Mouse (Mus musculus) 3134 (cell line): ENCODE data around the gene Zbtb42.
A peak's percentile ranks its signal among the peaks of the same experiment; 100 is the strongest.

Source experiments
- DNase-seq: peaks from one replicate; pipeline ENCODE4 v3.0.0-alpha.2; 2011; ENCODE audit warnings: low spot score; ENCODE audit not compliant: insufficient read length; ENCODE audit errors: extremely low read depth

Zbtb42 gene

GRCm38 (mm10) chr12:112679027-112679996 is 684 bp downstream of the Zbtb42 start:
- DNase-seq = no peak

GRCm38 (mm10) chr12:112683351-112683750 is 4.7 kb downstream of the Zbtb42 start:
- peak; percentile 74 for DNase-seq

DNA sequence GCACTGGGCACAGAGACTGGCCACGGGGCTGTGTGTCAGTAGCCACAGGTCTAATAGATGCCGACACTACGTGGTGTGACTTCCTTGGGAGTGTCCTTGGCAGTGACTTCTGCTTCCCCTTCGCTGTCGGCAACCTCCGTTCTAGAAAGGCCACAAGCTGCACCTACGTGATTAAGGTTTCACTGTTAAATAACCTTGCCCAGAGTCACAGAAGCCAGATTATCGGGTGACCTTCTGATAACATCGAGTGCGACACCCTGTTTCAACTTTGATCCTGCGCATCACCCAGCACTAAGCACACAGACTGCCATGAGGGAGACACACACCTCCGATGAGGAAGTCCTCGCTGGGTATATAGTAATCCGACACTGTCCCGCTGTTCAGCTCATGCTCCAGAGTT is 9.8 kb downstream of the Zbtb42 start:
- DNase-seq = no peak

DNA sequence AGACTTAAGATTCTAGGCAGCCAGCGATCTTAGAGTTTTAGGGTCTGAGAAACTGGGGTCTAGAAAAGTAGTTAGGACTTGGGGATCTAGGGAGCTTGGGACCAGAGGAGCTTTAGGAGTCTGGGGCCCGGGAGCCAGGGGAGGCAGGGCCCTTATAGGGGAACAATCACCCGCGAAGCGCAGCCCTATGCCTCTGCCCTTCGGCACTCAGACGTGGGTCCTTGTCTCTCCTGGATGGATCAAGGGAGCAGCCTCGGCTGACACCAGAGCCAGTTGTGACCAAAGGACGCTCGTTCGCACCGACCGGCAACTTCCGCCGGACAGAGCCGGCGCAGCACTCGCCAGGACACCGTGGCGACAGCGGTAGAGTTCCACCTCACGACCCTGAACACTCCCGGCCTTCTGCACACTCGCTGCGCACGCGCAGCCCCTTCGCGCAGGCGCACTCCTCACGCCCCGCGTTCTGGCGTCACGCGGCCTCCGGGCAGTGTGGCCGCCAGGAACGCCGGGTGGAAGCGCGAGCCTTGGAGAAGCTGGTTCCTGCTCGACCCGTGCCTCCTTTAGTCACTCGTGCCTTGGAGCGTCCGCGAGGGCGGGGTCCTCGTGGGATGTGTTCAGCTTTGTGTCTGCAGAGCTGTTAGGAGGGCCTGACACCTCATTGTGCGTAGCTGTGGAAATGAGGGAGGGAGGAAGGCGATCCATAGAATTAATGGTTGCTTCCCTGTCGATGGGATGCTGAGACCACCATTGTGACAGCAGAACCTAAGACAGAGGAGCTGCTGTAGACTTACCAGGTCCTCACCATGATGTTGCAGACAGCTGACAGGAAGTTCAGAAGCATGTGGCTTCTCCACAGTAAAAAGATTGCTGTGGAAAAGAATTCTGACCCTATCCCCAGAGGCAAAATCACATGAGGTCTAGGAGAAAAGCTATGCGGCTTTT is 14.8 kb downstream of the Zbtb42 start:
- DNase-seq = peak; percentile 96

DNA sequence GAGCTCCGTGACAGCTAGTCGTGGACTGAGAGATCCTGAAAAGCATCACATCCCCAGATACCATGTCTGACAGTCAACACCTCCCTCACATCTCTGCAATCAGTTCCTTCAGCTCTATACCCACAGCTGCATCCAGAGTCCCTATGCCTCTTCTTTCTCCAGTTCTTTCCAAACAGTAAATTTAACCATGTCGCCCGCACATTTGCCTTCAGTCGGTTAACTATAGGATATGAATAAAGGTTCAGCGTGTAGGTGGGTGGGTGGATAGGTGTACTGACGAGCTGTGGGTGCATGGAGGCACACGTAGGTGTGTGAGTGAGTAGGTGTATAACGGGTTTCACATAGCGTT is 15.5 kb downstream of the Zbtb42 start:
- DNase-seq = no peak

- DNase-seq = peak; percentile 39
These were observed 18.3 kb downstream of the Zbtb42 start for GRCm38 (mm10) chr12:112696806-112697425.

DNA sequence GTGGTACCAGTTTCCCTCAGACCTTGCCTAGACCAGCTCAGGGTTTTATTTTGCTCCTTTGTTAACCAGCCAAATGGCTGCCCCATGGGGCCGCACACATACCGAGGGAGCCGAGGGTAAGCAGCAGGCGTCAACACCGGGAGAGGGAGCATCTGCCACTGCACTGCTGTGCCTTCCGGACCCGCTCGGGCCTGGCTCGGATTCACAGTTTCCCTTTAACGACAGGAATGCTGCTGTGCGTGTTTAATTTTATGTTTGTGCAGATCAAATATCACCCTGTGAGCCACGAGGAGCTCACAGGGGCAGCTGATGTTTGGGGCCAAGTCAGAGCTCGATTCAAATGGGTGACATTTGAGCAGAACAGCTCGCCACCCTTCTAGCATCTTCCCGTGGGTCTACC is 21.9 kb downstream of the Zbtb42 start:
- no peak for DNase-seq

GRCm38 (mm10) chr12:112702374-112703320 is 24.0 kb downstream of the Zbtb42 start:
- DNase-seq = peak; percentile 50

DNA sequence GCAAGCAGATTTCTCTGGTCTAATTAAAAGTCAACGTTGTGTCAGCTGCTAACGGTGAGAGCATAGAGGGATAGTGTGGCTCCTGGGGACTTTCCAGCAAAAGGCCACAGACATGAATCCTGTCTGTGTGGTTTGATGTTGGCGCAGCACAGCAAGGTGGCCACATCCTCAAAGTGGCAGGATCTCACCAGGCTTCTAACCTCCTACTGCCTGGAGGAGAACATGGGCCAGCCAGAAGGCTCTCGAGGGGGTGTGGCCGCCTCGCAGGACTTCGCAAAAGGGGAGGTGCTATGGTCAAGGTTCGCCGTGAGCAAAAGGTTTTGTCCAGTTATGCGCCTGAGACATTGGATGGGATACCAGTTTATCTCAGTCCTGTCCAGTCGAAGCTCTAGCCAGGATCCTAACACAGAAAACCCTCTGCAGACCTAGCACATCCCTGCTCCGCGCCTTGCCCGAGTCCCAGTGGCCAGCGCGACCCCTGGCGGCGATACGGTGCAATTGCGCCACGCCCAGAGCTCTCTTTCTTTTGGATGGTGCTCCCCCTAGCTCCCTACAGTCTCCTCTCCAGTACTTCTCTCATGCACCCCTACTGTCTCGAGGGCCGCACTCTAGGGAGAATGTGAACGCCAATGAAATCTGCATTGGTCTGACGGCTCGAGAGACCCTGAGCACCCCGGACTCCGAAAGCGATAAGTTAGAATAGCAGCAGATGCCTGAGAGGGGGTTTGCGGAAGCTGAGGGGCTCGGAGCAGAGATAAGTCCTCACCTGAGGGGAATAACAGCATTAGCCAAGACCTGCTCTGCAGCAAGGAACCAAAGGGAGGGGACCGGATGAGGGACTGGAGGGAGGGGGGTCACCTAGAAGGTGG is 28.3 kb downstream of the Zbtb42 start:
- peak; percentile 80 for DNase-seq

- no peak for DNase-seq
These were observed 28.9 kb downstream of the Zbtb42 start for GRCm38 (mm10) chr12:112707573-112707869.

GRCm38 (mm10) chr12:112713984-112714383 is 35.4 kb downstream of the Zbtb42 start:
- DNase-seq = no peak

DNA sequence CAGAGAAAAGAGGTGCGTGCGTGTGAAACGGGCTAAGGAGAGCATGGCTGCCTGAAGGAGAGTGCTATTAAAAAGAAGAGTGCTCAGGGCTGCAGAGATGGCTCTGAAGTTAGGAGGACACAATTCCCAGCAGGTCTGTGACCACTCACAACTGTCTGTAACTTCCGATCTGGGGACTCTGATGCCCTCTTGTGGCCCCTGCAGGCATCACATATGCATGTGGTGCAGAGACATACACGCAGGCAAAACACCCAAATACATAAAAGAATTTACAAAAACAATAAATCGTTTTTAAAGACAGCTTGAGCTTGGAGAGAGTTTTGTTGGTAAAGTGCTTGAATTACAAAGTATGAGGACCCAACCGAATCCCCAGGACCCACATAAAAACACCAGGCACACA is 38.5 kb downstream of the Zbtb42 start:
- DNase-seq = no peak

DNA sequence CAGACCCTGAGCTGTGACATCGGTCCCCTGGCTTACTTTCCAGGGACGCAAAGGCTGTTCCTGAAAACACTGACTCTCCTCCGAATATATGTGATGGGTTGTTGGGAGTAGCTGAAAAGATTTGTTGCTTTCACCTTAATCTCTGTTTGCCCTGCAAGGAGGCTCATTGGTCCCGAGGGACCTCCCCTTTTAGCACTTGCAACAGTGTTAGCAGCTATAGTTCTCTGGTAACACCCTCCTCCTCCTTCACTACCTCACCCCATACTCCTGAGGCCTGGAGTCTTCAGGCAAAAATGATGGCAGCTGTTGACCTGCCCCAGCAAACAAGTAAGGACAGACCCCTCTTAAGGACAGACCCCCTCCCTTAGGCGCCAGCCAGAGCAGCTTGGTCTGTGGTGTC is 40.4 kb downstream of the Zbtb42 start:
- DNase-seq = no peak

DNA sequence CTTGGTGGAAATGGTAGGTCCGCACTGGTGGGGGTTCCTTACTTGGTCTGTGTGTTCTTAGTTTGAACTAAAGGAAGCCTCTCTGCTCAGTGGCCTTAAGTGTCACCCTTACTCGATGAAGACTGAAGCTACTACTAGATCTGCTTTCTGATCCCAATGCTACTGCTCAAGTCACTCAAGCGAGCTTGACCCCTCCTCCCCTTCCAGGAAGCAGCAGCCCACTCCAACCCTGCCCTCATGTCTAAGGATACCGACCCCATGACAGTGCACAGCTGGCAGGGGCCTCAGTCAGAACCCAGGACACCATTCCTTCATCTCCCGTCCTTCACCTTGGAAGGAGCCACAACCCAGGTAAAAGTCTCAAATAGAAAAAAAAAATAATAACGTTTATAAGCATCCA is 41.6 kb downstream of the Zbtb42 start, which contains the start of gene Cep170b:
Gene Cep170b (plus strand): TSS at position 240 of the 400 bp plus-strand sequence.
- DNase-seq = no peak

GRCm38 (mm10) chr12:112720890-112721423 is 42.3 kb downstream of the Zbtb42 start:
- no peak for DNase-seq

DNA sequence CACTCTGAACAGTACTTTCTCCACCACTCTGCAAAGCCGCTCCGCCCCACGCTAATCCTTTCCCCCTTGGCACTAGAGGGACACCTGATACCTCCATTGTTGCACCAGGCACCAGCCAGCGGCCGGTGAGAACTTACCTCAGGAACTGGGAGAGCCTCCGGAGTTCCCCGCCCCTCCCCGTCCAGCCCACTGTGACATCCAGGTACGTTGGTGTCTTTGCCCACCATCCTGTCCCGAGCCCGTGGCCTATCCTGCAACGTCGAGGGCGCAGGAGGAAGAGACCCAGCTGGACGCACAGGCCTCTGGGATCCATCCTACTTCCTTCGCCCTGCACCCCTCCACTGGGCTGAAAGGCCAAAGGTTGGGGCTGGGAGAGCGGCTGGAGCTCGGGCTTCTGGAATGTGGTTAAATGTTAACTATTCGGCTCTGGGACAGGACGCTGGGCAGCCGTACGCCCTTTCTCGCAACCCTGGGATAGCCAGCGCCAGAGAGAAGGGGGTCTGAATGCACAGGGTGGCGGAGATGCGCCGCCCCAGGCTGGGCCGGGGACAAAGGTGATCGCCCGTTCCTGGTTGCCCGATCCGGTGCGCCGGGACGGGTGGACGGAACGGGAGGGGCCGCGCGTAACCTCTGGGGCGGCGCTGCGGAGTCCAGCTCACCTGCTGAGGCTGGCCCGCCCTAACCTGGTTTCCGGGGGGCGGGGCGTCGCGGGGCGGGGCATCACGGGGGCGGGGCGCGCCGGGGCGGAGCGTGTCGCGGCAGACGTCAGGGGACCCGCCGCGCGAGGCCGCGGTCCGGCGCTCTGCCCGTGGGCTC is 43.0 kb downstream of the Zbtb42 start:
- no peak for DNase-seq

GRCm38 (mm10) chr12:112722240-112723027 is 43.8 kb downstream of the Zbtb42 start:
- peak; percentile 71 for DNase-seq
